29 mouse cellular contexts compared by ENCODE assay signal in the genomic region with DNA sequence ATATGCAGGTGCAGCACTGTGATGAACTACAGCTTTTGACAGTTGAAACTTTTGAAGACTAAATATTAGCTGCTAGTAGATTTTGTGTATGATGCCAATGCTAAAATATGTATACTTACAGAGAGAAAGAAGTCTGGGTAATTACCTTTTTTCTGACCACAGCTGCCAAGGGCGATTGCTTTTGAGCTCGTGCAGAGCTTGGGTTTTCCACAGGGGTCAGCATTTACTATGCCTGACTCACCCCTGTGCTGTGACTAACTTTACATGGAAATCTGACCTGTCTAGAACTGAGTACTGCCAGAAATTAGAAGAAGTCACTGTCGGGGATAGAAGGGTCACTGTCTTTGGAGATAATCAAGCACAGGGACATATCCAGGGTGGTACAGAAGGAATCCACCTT. TPM values are rescaled to one million over a fixed set of nuclear protein-coding genes. Genes with fewer than 3 reads are reported as not detected.
DNase-seq lines count a peak whose midpoint lies in the region; ATAC-seq and TF ChIP-seq lines count a peak whose summit lies in the region.
"Had no signal": no experiment of that assay in that cellular context is flagged by ENCODE, and none has a peak within 500 bp of the region (broad histone marks: within the 10 kb centered on the region; RNA-seq: fewer than 3 reads in every experiment).

No protein-coding gene starts in this region.

- ATAC-seq in heart, embryonic 11.5 days (replicated peaks; ENCODE audit: insufficient number of reproducible peaks, low FRiP score, low TSS enrichment): no peak
- ATAC-seq: activated CD4-positive, CD25-positive, alpha-beta regulatory T cell, adult 4 months; forebrain, embryonic 15.5 days; intestine, postnatal 0 days had no signal

- H3K4me1 ChIP-seq in heart, embryonic 11.5 days (ENCODE audit: control insufficient read depth, insufficient read depth, low read length): no peaks in the 10 kb centered on the region
- H3K4me1 ChIP-seq: forebrain, embryonic 12.5 days had no signal

- 68% methylated on average over 3 of the region's 3 CpGs for WGBS in heart, embryonic 11.5 days (ENCODE audit: insufficient replicate concordance)

- no peak overlapping the region for H3K4me2 ChIP-seq in heart, embryonic 11.5 days
- peak overlapping the region; percentile 85 for H3K4me2 ChIP-seq in myocyte (ENCODE audit: low read depth)
- H3K4me2 ChIP-seq: embryonic facial prominence, embryonic 15.5 days; forebrain, embryonic 12.5 days; forebrain, embryonic 15.5 days; heart, embryonic 13.5 days; hindbrain, embryonic 15.5 days had no signal

- H3K9me3 ChIP-seq in heart, embryonic 11.5 days (replicated peaks; ENCODE audit: control insufficient read depth, low read length): no peaks in the 10 kb centered on the region
- H3K9me3 ChIP-seq: embryonic facial prominence, embryonic 15.5 days; forebrain, embryonic 12.5 days; forebrain, embryonic 15.5 days; G1E; heart, embryonic 13.5 days; hindbrain, embryonic 15.5 days had no signal

- H3K36me3 ChIP-seq in heart, embryonic 11.5 days (ENCODE audit: control insufficient read depth, insufficient read depth, low read length): no peaks in the 10 kb centered on the region
- no peaks in the 10 kb centered on the region for H3K36me3 ChIP-seq in myocyte (ENCODE audit: control insufficient read depth, insufficient read depth)
- H3K36me3 ChIP-seq: embryonic facial prominence, embryonic 15.5 days; forebrain, embryonic 12.5 days; forebrain, embryonic 15.5 days; hindbrain, embryonic 15.5 days had no signal

- no peak overlapping the region for H3K4me3 ChIP-seq in heart, embryonic 11.5 days (ENCODE audit: low read depth, low read length)
- H3K4me3 ChIP-seq in myocyte: no peak overlapping the region
- H3K4me3 ChIP-seq: embryonic facial prominence, embryonic 15.5 days; erythroblast, embryonic 14.5 days; forebrain, embryonic 12.5 days; forebrain, embryonic 15.5 days; heart, embryonic 13.5 days; hindbrain, embryonic 15.5 days had no signal

- no peak overlapping the region for H3ac ChIP-seq in myocyte (ENCODE audit: control insufficient read depth, insufficient read length)

- DNase-seq in adrenal gland, adult 2 months: peak; percentile 13
- DNase-seq in adrenal gland, adult (ENCODE audit: inconsistent age in 2 of 2, low spot score in 1 of 2): no peak
- peak; percentile 45 for DNase-seq in heart, adult 11 months
- DNase-seq in NIH3T3 (ENCODE audit: low read depth): peak; percentile 80
- DNase-seq in cerebellum, adult 18-20 months: no peak
- no peak for DNase-seq in urinary bladder, adult 2 months (ENCODE audit: low spot score)
- DNase-seq: adrenal gland, postnatal 14 days; cerebellum, adult 11 months; cerebellum, adult 8-10 months; cerebellum, postnatal 10 days; cerebellum, postnatal 36 days; embryo, embryonic 11 days; gastrocnemius, postnatal 14 days; heart, adult 18-20 months; heart, postnatal 14 days; heart, postnatal 4 days; kidney, adult 2 months had no signal

- no peaks in the 10 kb centered on the region for H3K27me3 ChIP-seq in heart, embryonic 11.5 days (ENCODE audit: control insufficient read depth, insufficient read depth, low read length)
- no peaks in the 10 kb centered on the region for H3K27me3 ChIP-seq in myocyte (ENCODE audit: control insufficient read depth, insufficient read depth, insufficient read length)
- H3K27me3 ChIP-seq: embryonic facial prominence, embryonic 15.5 days; forebrain, embryonic 12.5 days; forebrain, embryonic 15.5 days; heart, embryonic 13.5 days; hindbrain, embryonic 15.5 days had no signal

- no peak for TF ChIP-seq POLR2A in myocyte (IDR thresholded peaks at IDR 0.05; ENCODE audit: insufficient read length, low read depth)

- no peak overlapping the region for H3K27ac ChIP-seq in heart, embryonic 11.5 days (ENCODE audit: low read depth, low read length)
- H3K27ac ChIP-seq: embryonic facial prominence, embryonic 15.5 days; forebrain, embryonic 12.5 days; forebrain, embryonic 15.5 days; heart, embryonic 13.5 days; hindbrain, embryonic 15.5 days had no signal

- no peaks in the 10 kb centered on the region for H3K79me2 ChIP-seq in myocyte (ENCODE audit: control insufficient read depth, insufficient read depth)

- H3K9ac ChIP-seq in heart, embryonic 11.5 days (ENCODE audit: low read depth, low read length): no peak overlapping the region
- H3K9ac ChIP-seq: embryonic facial prominence, embryonic 15.5 days; forebrain, embryonic 12.5 days; forebrain, embryonic 15.5 days; heart, embryonic 13.5 days; hindbrain, embryonic 15.5 days had no signal

TF ChIP-seq in myocyte, 11 proteins besides CTCF, POLR2A, EP300 and RAD21:
- no peak for TF ChIP-seq E2F4 (IDR thresholded peaks at IDR 0.05; ENCODE audit: insufficient read depth)

RNA-seq across cellular contexts. Expression of gene Lrrc17, which starts 51.1 kb away (rescaled TPM):
- 1 to 10 TPM; 2.3 to 3.1 TPM for total RNA-seq in adrenal gland, adult 2 months (2021)
- polyA plus RNA-seq in adrenal gland, adult 2 months (2012; rRNA removed): 0.65 and 0.75 TPM in 2 replicates
- 5.0 and 5.1 TPM in 2 replicates for polyA plus RNA-seq in heart, embryonic 11.5 days (2014; fragmentation: Nextera tagmentation; extraction: Ambion mirVana)
- polyA plus RNA-seq in myocyte (2012; fragmentation: generic; extraction: Trizol): 70.3 TPM
- 18.8 and 23.7 TPM in 2 replicates for polyA plus RNA-seq in urinary bladder, adult 2 months (2012; rRNA removed)
- polyA plus RNA-seq: cortical plate, adult 2 months; erythroblast, embryonic 14.5 days; G1E had no signal

Comparison
In these comparisons a context has a peak if more than half of its experiments do, and no peak if none do; other contexts are left out.
1. DNase-seq: peak in adrenal gland, adult 2 months (single experiment), heart, adult 11 months (single experiment) and NIH3T3 (single experiment); none in adrenal gland, adult (0 of 2), cerebellum, adult 18-20 months (0 of 2) and urinary bladder, adult 2 months (single experiment).